Mouse (Mus musculus): ENCODE data around the gene Mast4. TPM values are rescaled to one million over a fixed set of nuclear protein-coding genes. Genes with fewer than 3 reads are reported as not detected.

Mast4 gene
- polyA plus RNA-seq, 1 experiment: 25.6 TPM

DNA sequence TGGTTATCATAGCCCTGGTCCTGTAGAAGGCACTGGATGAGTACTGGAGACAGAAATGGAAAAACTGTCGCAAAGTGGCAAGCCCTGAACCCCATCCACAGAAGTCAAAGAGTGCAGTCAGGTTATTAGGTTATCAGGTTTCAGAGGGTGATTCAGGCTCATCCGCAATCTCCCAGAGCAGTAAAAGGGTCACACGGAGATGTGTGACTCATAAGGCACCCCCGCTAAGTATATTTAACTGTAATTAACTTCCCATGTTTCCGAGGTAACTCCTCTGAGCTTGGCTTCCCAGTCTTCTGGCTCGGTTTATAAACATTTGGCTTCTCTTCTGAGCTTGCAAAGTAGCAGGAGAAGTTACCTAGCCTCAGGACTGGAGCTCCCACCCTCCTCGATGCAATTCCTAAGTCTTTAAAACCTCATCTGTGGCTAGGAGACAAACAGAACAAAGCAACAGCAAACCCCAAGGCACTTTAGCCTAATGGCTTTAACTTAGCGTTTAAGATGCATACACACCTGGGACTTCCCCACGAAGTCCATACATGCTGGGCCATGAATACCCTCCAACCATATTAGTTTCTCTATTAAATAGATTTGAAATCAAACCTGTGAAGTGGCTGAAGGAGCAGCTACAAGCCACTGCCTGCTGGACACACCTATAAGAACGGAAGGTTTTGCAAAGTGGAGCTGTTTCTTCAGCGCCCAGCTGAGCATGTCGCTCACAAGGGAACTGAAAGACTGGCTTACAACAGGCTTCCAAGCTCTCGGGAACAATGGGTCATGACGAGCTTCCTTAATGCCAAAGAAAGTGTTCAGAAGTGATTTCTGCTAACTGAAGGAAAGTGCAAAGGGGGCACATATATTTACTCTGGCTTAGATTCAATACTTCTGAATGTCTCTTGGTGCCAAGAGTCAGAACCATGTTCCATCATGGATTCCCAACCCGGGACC, 439.7 kb downstream of the Mast4 start:
- no peak for DNase-seq (ENCODE audit: low spot score)

DNA sequence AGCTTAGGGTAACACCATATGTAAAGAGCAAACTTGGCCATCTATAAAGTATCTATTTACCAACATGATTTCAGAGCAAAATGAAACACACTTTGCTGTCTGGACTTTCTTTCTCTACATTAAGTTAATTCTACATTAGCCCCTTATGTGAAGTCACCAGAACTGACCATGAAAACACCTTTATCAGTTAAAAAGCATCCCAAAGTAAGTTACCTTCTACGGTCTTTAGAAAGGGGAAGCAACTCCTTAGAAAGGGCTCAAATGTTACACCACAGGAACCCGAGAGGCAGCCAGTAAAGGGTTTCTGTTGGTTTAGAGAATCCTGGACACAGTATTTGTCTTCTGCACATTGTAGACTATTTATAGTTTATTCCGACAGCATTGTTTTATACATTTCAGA, 441.5 kb downstream of the Mast4 start:
- DNase-seq (ENCODE audit: low spot score): no peak

- DNase-seq (ENCODE audit: low spot score): no peak
Observed at GRCm38 (mm10) chr13:102889989-102890388, 444.3 kb downstream of the Mast4 start.

DNA sequence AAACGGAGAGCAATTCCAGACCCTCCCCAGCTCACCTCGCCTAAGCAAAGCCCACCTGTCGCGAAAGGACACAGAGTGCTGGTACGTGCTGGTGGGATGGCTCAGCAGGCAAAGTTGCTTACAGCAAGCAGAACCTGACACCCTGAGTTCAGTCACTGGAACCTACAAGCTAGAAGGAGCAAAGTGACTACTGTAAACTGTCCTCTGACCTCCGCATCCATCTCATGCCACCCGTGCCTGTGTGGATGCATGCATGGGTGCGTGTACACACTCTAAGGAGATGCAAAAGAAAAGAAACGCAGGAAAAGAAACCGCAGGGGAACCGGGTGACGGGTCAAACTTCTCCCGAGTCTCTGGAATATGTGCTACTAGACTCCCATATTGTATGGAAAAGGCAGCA, 444.8 kb downstream of the Mast4 start:
- no peak for DNase-seq (ENCODE audit: low spot score)

DNA sequence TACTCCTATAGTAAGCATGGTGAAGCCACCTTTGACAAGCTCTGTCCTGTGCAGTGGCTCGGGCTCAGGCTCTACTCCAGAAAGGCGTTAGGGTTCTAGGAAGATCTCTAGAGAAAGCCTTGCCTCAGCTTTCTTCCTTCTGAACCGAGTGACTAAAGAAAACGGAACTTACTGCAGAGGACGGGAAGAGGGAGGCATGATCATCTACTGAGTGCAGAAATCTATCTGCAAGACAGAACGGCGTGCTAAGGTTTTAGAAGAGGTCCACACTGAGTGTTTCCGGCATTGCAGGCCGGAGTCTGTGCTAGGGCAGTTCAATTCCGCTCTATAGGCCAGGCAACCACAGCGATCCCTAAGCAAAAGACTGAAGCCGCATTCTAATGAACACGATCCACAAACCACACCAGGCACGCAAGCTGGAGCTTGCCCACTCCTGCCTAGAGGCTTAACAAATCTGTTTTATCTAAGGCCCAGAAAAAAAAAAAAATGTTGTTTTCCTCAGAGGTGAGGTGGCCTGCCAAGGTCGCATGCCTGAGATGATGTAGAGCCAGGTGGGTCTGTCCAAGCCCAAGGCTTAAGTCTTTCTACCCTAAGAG, 445.3 kb downstream of the Mast4 start:
- no peak for DNase-seq (ENCODE audit: low spot score)

DNA sequence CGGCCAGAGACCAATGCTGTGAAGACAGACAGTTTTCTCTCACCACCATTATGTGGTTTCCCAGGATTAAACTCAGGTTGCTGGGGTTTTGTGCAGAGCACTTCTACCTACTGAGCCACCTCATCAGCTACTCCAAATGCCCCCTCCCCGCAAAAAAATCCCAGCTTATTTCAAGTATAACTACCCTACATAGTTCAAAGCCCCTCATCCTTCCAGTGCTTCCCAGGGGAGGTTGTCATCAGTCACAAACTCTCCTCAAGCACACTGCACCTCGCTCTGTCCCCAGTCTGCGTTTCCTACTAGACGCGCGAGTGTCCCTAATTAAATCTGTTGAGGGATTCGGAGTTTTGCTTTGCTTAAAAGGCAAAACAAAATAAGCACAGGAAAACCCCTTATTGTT, 446.1 kb downstream of the Mast4 start:
- DNase-seq (ENCODE audit: low spot score): no peak

DNA sequence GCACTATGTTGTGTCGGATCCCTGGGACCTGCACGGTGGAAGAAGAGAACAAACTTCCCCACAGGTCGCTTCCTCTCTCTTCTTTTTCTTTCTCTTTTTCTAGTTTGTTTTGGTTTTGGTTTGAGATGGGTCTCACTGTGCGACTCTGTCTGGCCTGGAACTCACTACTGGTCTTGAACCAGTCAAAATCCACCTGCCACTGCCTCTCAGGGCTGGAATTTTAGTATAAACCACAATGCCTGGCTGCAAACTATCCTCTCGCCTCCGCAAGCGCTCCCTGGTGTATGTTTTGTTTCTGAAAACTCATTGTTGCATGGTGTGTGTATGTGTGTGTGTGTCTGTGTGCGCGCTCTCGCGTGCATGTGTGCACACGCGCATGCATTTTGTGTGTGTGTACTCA, 446.8 kb downstream of the Mast4 start:
- DNase-seq (ENCODE audit: low spot score): no peak

DNA sequence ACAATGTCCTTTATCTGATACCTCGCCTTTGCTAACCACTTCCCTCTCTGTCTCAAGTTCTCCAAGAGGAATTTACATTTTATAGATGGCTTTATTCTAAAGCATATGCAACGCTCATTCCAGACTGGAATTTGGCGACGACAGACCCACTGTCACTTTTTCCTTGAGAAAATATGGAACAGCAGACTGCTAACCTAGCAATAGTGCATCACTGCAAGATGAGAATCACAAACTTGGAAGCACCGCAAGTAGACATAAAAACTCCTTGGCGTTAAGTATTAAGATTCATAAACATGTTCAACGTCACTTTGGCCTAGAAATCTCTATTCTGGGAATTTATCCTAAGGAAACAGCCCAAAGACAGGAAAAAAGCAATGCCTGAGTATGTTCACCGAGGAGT, 447.5 kb downstream of the Mast4 start:
- DNase-seq (ENCODE audit: low spot score): no peak

DNA sequence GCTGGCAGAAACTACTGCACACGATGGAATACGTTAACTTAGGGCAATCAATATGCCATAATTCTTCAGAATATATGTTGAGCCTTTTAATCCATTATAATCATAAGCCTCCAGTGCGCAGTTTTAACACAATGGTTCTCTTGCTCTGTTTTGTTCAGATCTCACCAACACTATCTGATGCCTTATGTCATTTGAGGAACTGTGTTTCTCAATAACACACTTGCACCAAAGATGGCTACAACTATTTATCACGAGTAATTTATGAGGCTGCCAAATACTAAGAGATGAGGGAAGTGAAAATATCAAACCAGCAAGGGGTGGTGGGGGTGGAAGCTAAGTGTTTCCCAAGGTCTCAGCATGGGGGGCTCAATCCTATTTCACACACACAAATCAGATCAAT, 448.1 kb downstream of the Mast4 start:
- DNase-seq (ENCODE audit: low spot score): no peak

GRCm38 (mm10) chr13:102880381-102881076, 453.8 kb downstream of the Mast4 start:
- no peak for DNase-seq (ENCODE audit: low spot score)

DNA sequence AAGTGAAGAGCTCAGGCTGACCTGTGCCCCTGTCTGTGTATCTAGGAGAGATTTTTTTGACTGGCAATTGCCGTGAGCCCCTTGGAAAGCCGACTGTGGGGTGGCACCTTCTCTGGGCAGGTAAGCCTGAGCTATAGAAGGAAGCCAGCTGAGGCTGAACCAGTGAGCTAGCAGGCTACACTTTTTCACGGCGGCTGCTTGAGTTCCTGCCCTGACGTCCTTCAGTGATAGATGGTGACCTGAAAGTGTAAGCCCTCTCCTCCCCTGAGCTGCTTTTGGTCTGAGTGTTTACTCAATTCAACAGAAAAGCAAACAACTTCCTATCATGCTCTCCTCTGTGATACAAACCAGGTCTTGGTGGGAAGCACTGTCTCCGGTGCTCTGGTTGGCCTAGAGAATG, 455.7 kb downstream of the Mast4 start:
- DNase-seq (ENCODE audit: low spot score): no peak

DNA sequence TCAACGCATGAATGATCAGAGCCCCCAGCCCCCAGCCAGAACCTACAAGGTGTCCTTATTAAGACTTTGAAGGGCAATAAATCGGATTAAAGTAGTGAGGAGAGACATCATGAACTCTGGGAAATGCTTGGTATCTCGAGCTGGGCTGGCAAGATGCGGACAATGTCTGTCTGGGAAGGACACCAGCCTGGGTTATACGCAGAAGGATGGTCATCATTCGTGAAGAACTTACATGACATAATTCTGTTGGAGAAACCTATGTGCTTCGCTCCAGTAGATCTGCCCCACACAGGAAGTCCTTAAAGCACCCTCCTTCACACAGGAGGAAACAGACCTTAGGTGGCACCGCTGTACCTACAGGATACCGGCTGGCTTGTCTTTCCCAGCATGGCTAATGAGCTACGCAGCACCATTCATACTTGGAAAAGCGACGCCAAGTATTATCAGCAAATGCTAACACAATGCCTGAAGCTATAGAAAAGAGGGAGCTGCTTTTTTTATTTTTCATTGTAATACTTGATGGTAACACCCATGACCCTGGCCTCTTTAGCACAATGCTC, 456.5 kb downstream of the Mast4 start:
- DNase-seq (ENCODE audit: low spot score): no peak

GRCm38 (mm10) chr13:102877154-102877553, 457.1 kb downstream of the Mast4 start:
- DNase-seq (ENCODE audit: low spot score): no peak

GRCm38 (mm10) chr13:102875520-102875919, 458.8 kb downstream of the Mast4 start:
- no peak for DNase-seq (ENCODE audit: low spot score)

DNA sequence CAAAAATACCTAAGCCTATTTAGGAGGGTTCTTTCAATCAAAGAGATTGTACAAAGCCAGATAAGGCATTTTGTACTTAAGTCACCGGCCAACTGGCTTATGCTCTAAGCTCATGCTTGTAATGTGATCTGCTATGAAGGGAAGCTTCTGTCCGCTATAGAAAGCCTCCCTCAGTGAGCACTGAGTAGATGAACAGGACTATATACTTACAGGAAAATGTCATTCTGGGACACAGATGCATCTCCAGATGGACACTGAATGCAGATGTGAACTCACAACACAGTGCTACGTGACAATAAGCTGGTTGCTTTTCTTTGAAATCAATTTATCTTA, 459.2 kb downstream of the Mast4 start:
- no peak for DNase-seq (ENCODE audit: low spot score)

GRCm38 (mm10) chr13:102874465-102875143, 459.7 kb downstream of the Mast4 start:
- DNase-seq (ENCODE audit: low spot score): no peak

- no peak for DNase-seq (ENCODE audit: low spot score)
Observed at GRCm38 (mm10) chr13:102873412-102874016, 460.8 kb downstream of the Mast4 start.

GRCm38 (mm10) chr13:102871380-102872104, 462.8 kb downstream of the Mast4 start:
- no peak for DNase-seq (ENCODE audit: low spot score)

GRCm38 (mm10) chr13:102869541-102869940, 464.8 kb downstream of the Mast4 start:
- no peak for DNase-seq (ENCODE audit: low spot score)

GRCm38 (mm10) chr13:102866816-102867215, 467.5 kb downstream of the Mast4 start:
- no peak for DNase-seq (ENCODE audit: low spot score)
